Mouse (Mus musculus) left cerebral cortex, adult 9 months (tissue): ENCODE results near the gene Bmper.

Source experiments
- DNase-seq, 2 experiments: peaks; one replicate each; pipeline ENCODE4 v3.0.0; 2022; ENCODE audit warnings: low spot score in 2 of 2

Gene Bmper

GRCm38 (mm10) chr9:23222841-23223548 lies at the start of gene Bmper:
TSS of gene Bmper (plus strand) at chr9:23223076.
- peak in 1 of 2 experiments; percentile 41 for DNase-seq

DNA sequence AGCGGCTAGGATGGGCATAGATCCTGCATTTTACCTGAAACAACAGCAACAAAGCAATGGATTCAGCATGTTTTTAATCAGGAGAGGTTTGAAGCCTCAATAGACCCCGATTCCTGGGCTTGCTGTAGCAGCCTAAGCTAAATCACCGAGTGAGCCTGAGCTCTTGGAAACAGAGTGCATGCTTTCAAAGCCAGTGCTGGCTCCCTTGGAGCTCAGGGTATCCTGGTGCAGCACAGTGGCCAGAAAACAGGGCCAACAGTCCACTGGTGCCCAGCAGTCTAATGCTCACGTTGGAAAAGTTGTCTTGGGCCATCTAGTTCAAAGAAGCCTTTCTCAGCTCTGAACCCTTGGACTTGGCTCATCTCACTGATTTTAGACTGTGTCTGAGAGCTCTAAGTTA lies 45.4 kb upstream of the Bmper start:
- peak in 1 of 2 experiments; percentile 3 for DNase-seq

GRCm38 (mm10) chr9:23187181-23187580 lies 35.7 kb upstream of the Bmper start:
- DNase-seq = no peak

- DNase-seq = no peak
Observed at GRCm38 (mm10) chr9:23188136-23188535, 34.7 kb upstream of the Bmper start.

GRCm38 (mm10) chr9:23190950-23191349 lies 31.9 kb upstream of the Bmper start:
- no peak for DNase-seq

DNA sequence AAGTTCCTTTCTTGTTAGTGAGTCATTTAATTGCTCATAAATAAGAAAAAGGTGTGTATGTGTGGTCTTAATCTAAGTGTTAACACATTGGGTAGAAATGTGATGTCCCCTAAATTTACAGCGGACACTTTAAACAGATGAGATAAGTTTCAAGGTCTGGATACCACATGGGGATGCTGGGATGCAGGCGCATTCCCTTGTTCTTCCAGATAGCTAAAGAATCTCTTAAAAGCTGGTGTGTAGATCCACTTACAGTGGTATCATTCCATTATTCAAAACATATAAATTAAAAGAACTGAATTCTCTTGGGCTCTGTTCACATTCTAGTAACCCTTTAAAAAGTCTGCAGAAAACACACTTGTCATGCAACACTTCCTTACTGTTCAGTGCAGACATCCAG lies 31.4 kb upstream of the Bmper start:
- no peak for DNase-seq

DNA sequence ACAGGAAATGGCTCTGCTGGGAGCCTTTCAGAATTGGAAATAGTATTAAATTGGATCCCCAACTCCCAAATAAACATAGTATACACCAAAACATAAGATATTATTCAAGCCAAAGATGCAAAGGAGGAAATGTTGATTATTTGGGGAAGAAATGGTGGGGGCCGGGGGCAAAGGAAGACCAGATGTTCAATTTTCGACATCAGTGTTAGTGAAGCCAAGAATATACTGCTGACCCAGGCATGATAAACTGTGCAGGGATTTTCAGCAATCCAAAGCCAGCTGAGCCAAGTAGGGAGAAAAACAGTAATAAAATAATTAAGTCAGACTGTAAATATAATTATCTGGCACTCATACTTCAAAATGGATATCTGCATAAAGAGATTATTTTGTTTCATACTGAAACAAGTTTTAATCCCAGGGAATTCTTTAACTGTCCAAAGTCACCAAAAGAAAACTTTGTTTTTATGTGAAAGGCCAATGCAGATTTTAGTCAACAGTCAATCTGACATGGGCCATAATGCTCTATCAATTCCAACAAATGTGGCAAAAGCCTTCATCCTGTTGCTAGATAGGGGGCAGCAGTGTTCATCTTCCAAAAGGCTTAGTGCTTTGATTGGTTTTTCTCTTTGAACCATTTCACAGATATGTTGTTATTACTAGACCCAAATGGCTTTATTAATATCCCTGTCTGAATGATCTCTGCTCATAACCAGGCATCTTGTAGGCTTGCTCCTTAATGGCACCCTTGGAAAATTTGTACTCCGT lies 30.1 kb upstream of the Bmper start:
- DNase-seq = no peak

DNA sequence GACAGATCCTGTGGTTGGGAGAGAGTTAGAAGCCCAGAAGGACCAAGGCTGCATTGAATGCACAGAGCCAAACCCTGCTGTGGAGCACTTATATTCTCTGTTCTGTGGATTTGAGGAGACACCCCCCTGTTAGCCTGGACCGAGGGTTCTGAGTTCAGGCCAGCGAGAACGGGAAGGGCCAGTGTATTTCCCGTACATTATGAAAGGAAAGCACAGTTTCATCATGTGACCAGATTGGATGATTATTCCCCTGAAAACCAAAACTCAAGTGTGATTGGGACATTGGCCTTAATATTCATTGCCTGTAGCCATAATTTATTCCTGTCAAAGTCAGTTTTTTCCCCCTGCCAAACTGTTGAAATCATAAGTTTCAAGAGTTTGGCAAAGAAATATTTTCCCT lies 23.9 kb upstream of the Bmper start:
- DNase-seq = no peak

DNA sequence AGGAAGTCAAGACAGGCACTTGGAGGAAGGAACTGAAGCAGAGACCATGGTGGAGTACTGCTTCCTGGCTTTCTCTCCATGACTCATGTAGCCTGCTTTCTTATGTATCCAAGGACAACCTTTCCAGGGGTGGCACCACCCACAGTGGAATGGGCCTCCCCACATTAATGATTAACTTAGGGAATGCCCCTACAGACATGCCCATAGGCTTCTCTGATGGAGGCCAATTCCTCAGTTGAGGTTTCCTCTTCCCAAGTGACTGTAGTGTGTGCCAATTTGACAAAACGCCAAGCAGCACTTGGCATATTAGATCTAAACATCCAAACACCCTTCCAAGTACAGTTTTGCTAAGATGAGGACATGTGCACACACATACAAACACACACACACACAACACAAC lies 23.0 kb upstream of the Bmper start:
- DNase-seq = no peak

GRCm38 (mm10) chr9:23200828-23201227 lies 22.0 kb upstream of the Bmper start:
- DNase-seq = no peak

GRCm38 (mm10) chr9:23202431-23202830 lies 20.4 kb upstream of the Bmper start:
- no peak for DNase-seq

DNA sequence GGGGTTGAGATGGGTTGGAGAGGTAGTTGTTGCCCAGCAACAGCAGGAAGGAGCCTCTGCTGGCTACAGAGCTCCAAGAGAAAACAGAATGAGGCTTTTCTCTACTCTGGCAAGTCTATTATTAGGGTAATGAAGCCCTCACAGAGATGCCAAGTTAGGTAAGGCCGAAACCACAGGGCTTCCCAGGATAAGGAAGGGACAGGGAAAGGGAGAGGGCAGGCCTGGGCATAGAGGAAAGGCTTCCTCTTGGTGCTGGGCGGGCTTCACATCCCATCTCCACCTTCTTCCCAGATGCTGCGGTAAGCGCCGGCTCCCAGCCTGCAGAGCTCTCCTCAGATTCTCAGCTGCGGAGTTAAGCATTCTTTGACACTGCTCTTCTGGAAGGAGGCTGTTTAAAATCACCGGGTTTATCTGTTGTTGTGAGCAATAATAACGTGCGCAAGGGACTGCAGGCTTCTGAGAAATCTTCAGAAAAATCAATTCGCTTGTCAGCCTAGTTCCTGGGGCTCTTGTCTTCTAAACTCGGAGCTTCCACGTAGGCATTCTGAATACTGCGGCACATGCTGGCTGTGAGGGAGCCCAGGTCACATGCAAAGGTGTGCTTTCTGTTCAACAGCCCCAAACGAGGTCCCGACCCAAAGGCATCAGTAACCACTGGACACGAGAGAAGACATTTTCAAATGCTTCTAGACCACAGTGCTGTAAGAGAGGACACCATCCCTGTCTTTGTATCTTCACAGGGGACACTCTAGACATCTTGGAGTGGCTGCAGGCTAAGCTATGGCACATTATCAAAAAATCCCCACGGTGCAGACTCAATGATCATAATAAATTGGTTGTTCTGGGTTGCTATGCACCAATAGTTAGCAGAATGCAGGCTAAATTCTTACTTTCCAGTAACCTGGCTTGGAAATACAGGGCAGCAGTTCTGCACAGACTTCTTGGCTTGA lies 18.3 kb upstream of the Bmper start:
- DNase-seq = peak in 1 of 2 experiments; percentile 41

DNA sequence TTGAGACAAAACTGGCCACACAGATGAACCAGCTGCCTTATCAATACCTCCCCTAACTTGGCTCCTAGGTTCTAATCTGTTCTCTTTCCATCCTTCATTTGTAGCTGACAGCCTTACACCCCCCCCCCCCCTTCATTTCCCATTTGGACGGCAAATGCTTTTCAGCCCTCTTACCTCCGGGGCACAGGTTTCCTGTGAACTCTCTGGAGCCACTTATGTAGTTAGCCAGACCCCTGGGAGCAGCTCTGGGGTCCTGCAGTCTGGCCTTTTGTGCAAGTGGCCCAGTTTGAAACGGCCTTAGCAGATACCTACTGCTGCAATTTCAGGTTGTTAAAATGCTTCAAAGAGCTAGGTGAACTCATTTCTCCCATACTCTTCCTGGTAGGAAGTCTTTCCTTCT lies 17.6 kb upstream of the Bmper start:
- no peak for DNase-seq

DNA sequence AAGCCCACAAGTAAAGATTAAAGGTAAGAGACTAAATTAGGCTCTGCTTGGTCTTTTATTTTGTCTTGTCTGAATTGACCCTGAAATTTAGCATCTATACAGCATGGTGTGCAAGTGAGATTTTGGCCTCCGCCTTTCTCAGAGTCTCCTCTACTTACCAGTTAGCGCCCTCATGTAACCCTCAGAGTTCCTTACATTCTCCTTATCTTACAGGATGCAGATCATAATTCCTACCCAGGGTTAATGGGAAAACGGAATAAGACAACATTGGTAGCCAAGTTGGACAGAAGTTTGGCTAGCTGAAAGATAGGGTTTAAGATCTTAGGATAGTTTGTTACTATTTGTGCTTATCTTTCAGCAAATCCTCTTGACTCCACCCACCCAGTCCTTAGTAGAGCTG lies 17.1 kb upstream of the Bmper start:
- no peak for DNase-seq

- no peak for DNase-seq
Observed at GRCm38 (mm10) chr9:23206181-23206580, 16.7 kb upstream of the Bmper start.

- DNase-seq = peak in 1 of 2 experiments; percentile 78
Observed at GRCm38 (mm10) chr9:23212303-23212702, 10.6 kb upstream of the Bmper start.

DNA sequence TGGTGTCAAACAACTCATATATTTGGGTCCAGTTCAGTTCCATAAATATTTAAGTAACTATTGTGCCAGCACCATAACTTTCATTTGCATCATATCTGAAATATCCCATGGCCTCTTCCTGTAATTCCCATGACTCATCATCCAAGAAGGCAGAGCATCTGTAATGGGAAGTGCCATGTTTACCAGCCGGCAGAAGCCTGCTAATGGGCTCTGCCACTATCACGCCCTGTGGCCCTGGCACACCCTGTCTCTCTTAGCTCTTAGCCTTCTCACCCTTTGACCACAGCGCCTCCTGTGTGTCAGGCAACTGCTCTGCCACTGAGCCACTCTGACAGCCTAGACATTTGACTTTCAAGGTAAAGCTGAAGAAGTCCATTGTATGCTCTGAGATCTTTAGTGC lies 3.1 kb upstream of the Bmper start:
- no peak for DNase-seq

DNA sequence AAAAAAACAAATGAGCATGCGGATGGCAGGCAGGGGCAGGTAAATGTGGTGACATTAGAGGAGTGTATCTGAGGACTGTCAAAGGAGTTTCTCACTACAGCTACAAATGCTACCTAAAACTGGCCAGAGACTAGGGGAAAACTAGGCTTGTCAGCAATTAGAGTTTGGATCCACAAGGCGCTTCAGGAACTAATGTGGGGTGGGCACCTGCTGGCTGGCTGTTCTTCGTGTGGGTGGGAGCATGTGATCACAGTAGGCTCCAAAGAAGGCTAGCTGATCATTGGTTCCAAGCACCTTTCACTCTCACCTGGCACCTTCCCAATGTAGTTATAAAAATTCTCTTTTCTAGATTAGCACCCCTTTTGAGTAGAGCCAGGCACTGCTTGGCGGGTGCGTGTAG lies 900 bp upstream of the Bmper start:
- peak in 1 of 2 experiments; percentile 24 for DNase-seq

DNA sequence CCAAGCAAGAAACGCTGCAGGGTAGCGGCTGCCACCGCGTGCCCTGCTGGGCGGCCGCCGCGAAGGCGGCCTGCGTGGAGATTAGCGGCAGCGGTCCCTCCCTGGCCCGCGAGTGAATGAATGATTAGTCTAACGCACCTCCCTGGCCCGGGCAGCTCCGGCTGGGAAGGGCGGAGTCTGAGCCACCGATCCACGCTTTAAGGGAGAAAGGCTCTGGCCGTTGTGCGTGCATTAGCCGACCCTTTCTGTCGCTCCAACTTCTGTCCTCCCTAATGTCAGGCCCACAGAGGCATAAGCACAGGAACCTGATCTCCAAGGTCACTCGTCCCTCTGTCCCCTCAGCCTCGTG lies 410 bp upstream of the Bmper start:
- peak in 1 of 2 experiments; percentile 27 for DNase-seq

- DNase-seq = peak in 1 of 2 experiments; percentile 10
Observed at GRCm38 (mm10) chr9:23223549-23224077, 737 bp downstream of the Bmper start.

- DNase-seq = no peak
Observed at GRCm38 (mm10) chr9:23233464-23234121, 10.7 kb downstream of the Bmper start.
